Mouse (Mus musculus): ENCODE data around the gene Fhl2. TPM values are rescaled to one million over a fixed set of nuclear protein-coding genes. Genes with fewer than 3 reads are reported as not detected.

Gene Fhl2
- polyA plus RNA-seq, 1 experiment = 56.9 TPM

GRCm38 (mm10) chr1:43224943-43225342, 28.2 kb upstream of the Fhl2 start:
- no peaks in the 10 kb centered on the region for H3K36me3 ChIP-seq (ENCODE audit: control insufficient read depth, insufficient read depth, low read length)
- 68% methylated on average over 4 of the region's 4 CpGs for WGBS
- no peak for TF ChIP-seq CTCF (IDR thresholded peaks at IDR 0.05; ENCODE audit: extremely low read depth, insufficient read length, insufficient replicate concordance, low read depth, low read length)
- no peak for TF ChIP-seq POLR2A (IDR thresholded peaks at IDR 0.05; ENCODE audit: low read depth, low read length)
- no peak overlapping the region for H3K4me3 ChIP-seq (ENCODE audit: low read depth, low read length)
- H3K27ac ChIP-seq (ENCODE audit: insufficient read depth, low read depth, low read length) = no peak overlapping the region
- H3K27me3 ChIP-seq (ENCODE audit: control insufficient read depth, insufficient read depth, low read length) = no peaks in the 10 kb centered on the region
- H3K4me1 ChIP-seq (ENCODE audit: control insufficient read depth, insufficient read depth, insufficient read length, low read length) = no peaks in the 10 kb centered on the region; the same call in 1 of the 2 replicates

DNA sequence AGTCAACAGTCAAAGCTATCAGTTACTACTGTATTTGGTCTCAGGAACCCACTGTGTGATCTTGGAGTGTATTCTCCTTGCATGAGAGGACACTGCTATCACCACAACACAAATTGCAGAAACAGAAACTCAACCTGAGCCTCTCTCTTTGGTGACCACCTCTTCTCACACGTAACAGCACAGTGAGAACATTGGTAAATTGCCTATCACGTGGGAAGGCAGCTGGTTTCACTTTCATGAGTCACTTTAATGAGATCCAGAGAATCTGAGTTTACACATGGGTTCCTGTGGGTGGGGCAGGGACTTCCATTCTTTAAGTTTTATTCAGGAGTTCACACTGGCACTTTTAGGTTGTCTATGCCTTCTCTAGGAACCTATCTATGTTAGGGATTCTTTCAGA, 27.4 kb upstream of the Fhl2 start:
- Histone ChIP-seq H3K4me3 (ENCODE audit: low read depth, low read length) (no peak overlapping the region), H3K36me3 (ENCODE audit: control insufficient read depth, insufficient read depth, low read length) (no peaks in the 10 kb centered on the region), H3K27ac (ENCODE audit: insufficient read depth, low read depth, low read length) (no peak overlapping the region), H3K27me3 (ENCODE audit: control insufficient read depth, insufficient read depth, low read length) (no peaks in the 10 kb centered on the region), H3K4me1 (ENCODE audit: control insufficient read depth, insufficient read depth, insufficient read length, low read length) (no peaks in the 10 kb centered on the region; the same call in 1 of the 2 replicates)
- TF ChIP-seq CTCF (IDR thresholded peaks at IDR 0.05; ENCODE audit: extremely low read depth, insufficient read length, insufficient replicate concordance, low read depth, low read length) = no peak
- no peak for TF ChIP-seq POLR2A (IDR thresholded peaks at IDR 0.05; ENCODE audit: low read depth, low read length)
- WGBS = 4% methylated on average over 2 of the region's 2 CpGs

- Histone ChIP-seq H3K27me3 (ENCODE audit: control insufficient read depth, insufficient read depth, low read length) (no peaks in the 10 kb centered on the region), H3K36me3 (ENCODE audit: control insufficient read depth, insufficient read depth, low read length) (no peaks in the 10 kb centered on the region), H3K27ac (ENCODE audit: insufficient read depth, low read depth, low read length) (no peak overlapping the region), H3K4me3 (ENCODE audit: low read depth, low read length) (no peak overlapping the region), H3K4me1 (ENCODE audit: control insufficient read depth, insufficient read depth, insufficient read length, low read length) (no peaks in the 10 kb centered on the region; the same call in 1 of the 2 replicates)
- TF ChIP-seq POLR2A (IDR thresholded peaks at IDR 0.05; ENCODE audit: low read depth, low read length) = no peak
- no peak for TF ChIP-seq CTCF (IDR thresholded peaks at IDR 0.05; ENCODE audit: extremely low read depth, insufficient read length, insufficient replicate concordance, low read depth, low read length)
- 83% methylated on average over 5 of the region's 5 CpGs for WGBS
Measured at GRCm38 (mm10) chr1:43223097-43223496, 26.3 kb upstream of the Fhl2 start.

- H3K36me3 ChIP-seq (ENCODE audit: control insufficient read depth, insufficient read depth, low read length) = no peaks in the 10 kb centered on the region
- H3K27me3 ChIP-seq (ENCODE audit: control insufficient read depth, insufficient read depth, low read length) = no peaks in the 10 kb centered on the region
- 88% methylated on average over 3 of the region's 3 CpGs for WGBS
- H3K27ac ChIP-seq (ENCODE audit: insufficient read depth, low read depth, low read length) = peak overlapping the region; percentile 38
- H3K4me3 ChIP-seq (ENCODE audit: low read depth, low read length) = no peak overlapping the region
- H3K4me1 ChIP-seq (ENCODE audit: control insufficient read depth, insufficient read depth, insufficient read length, low read length) = no peaks in the 10 kb centered on the region
- TF ChIP-seq CTCF (IDR thresholded peaks at IDR 0.05; ENCODE audit: extremely low read depth, insufficient read length, insufficient replicate concordance, low read depth, low read length) (no peak), POLR2A (IDR thresholded peaks at IDR 0.05; ENCODE audit: low read depth, low read length) (no peak)
Measured at GRCm38 (mm10) chr1:43218016-43218680, 21.4 kb upstream of the Fhl2 start.

DNA sequence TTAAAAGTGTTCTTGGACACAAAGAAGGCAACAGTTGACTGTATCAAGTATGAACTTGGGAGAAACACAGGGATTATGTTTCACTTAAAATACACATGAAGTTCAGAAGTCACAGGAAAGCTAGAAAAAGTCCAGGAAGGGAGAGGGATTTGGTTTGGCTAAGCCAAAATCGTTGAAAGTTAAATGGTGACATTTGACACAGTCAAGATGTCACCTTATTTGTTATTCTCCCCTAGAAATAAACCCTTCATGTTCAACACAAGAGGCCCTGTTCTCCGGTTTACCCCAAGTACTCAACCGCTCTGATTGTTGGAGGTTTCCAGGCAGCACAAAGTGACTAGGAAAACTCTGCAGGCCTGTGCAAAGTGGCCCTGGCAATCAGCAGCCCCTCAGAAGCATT, 18.8 kb upstream of the Fhl2 start:
- WGBS = 70% methylated on average over 3 of the region's 3 CpGs
- no peaks in the 10 kb centered on the region for H3K27me3 ChIP-seq (ENCODE audit: control insufficient read depth, insufficient read depth, low read length)
- H3K36me3 ChIP-seq (ENCODE audit: control insufficient read depth, insufficient read depth, low read length) = no peaks in the 10 kb centered on the region
- H3K4me3 ChIP-seq (ENCODE audit: low read depth, low read length) = no peak overlapping the region
- TF ChIP-seq CTCF (IDR thresholded peaks at IDR 0.05; ENCODE audit: extremely low read depth, insufficient read length, insufficient replicate concordance, low read depth, low read length) (no peak), POLR2A (IDR thresholded peaks at IDR 0.05; ENCODE audit: low read depth, low read length) (no peak)
- no peaks in the 10 kb centered on the region for H3K4me1 ChIP-seq (ENCODE audit: control insufficient read depth, insufficient read depth, insufficient read length, low read length)
- peak overlapping the region; percentile 1; the same call in 1 of the 2 replicates for H3K27ac ChIP-seq (ENCODE audit: insufficient read depth, low read depth, low read length)

DNA sequence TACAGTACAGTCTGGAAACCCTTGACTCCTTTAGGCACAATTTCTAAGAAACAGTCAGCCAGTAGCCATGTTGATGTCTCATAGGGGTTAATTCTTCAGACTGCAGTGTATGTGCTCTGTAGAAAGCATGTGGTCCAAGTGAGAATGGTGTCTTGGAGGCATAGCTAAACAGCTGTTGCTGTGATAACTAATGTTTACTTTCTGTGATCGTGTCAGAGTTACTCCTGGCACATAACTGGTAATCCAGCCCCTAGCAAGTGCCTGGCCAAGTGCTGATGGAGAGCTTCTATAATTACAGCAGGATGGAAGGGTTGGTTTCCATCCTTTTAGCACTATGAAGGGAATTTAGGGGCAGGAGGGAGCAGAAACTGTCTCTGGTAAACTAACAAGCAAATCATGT, 14.5 kb upstream of the Fhl2 start:
- H3K36me3 ChIP-seq (ENCODE audit: control insufficient read depth, insufficient read depth, low read length) = no peaks in the 10 kb centered on the region
- H3K27me3 ChIP-seq (ENCODE audit: control insufficient read depth, insufficient read depth, low read length) = no peaks in the 10 kb centered on the region
- 12% methylated on average over 1 of the region's 1 CpGs for WGBS
- H3K4me3 ChIP-seq (ENCODE audit: low read depth, low read length) = no peak overlapping the region
- TF ChIP-seq POLR2A (IDR thresholded peaks at IDR 0.05; ENCODE audit: low read depth, low read length) = no peak
- no peak for TF ChIP-seq CTCF (IDR thresholded peaks at IDR 0.05; ENCODE audit: extremely low read depth, insufficient read length, insufficient replicate concordance, low read depth, low read length)
- no peak overlapping the region for H3K27ac ChIP-seq (ENCODE audit: insufficient read depth, low read depth, low read length)
- no peaks in the 10 kb centered on the region for H3K4me1 ChIP-seq (ENCODE audit: control insufficient read depth, insufficient read depth, insufficient read length, low read length)

- no peak overlapping the region for H3K27ac ChIP-seq (ENCODE audit: insufficient read depth, low read depth, low read length)
- no peaks in the 10 kb centered on the region for H3K4me1 ChIP-seq (ENCODE audit: control insufficient read depth, insufficient read depth, insufficient read length, low read length)
- no peak overlapping the region for H3K4me3 ChIP-seq (ENCODE audit: low read depth, low read length)
- TF ChIP-seq CTCF (IDR thresholded peaks at IDR 0.05; ENCODE audit: extremely low read depth, insufficient read length, insufficient replicate concordance, low read depth, low read length) = no peak
- no peak for TF ChIP-seq POLR2A (IDR thresholded peaks at IDR 0.05; ENCODE audit: low read depth, low read length)
- H3K36me3 ChIP-seq (ENCODE audit: control insufficient read depth, insufficient read depth, low read length) = no peaks in the 10 kb centered on the region
- H3K27me3 ChIP-seq (ENCODE audit: control insufficient read depth, insufficient read depth, low read length) = no peaks in the 10 kb centered on the region
- 91% methylated on average over 9 of the region's 9 CpGs for WGBS
Measured at GRCm38 (mm10) chr1:43210285-43210684, 13.5 kb upstream of the Fhl2 start.

Measured in small intestine, adult 2 months (tissue).